Mouse (Mus musculus) stomach, postnatal 0 days (tissue): ENCODE measurements around the gene Twist2. TPM values are rescaled to one million over a fixed set of nuclear protein-coding genes. Genes with fewer than 3 reads are reported as not detected.

ENCODE experiments used
- ATAC-seq: fragments of 200-750 bp; cut with Nextera tagmentation; 2 replicates; pipeline ENCODE4 v1.8.0; 2017; ENCODE audit not compliant: low FRiP score, low TSS enrichment
- DNase-seq: peaks from one replicate; pipeline ENCODE4 v3.0.0-alpha.2; 2016; ENCODE audit warnings: low spot score
- H3K27ac ChIP-seq: fragments of 300-500 bp; sonication (generic); replicated peaks from 2 replicates; pipeline ENCODE4 v1.5.1; 2014; ENCODE audit warnings: mild to moderate bottlenecking, control low read depth
- H3K27me3 ChIP-seq: fragments of 300-500 bp; sonication (generic); 2 replicates; pipeline ENCODE4 v1.6.1; 2014; ENCODE audit warnings: low read length; ENCODE audit not compliant: control insufficient read depth, insufficient read depth
- H3K36me3 ChIP-seq: fragments of 300-500 bp; sonication (generic); 2 replicates; pipeline ENCODE4 v1.6.1; 2014; ENCODE audit warnings: low read length, mixed read lengths; ENCODE audit not compliant: control insufficient read depth, insufficient read depth
- H3K4me1 ChIP-seq: fragments of 300-500 bp; sonication (generic); replicated peaks from 2 replicates; pipeline ENCODE4 v1.6.1; 2014; ENCODE audit warnings: antibody characterized with exemption; ENCODE audit not compliant: control insufficient read depth, insufficient read depth
- H3K4me2 ChIP-seq: fragments of 300-500 bp; sonication (generic); replicated peaks from 2 replicates; pipeline ENCODE4 v1.6.1; 2014; ENCODE audit warnings: low read depth, mild to moderate bottlenecking, control low read depth, moderate library complexity
- H3K4me3 ChIP-seq: fragments of 300-500 bp; sonication (generic); 2 replicates; pipeline ENCODE4 v1.5.1; 2014; ENCODE audit warnings: low read depth, low read length, control low read depth
- H3K9ac ChIP-seq: fragments of 300-500 bp; sonication (generic); 2 replicates; pipeline ENCODE4 v1.6.1; 2014; ENCODE audit warnings: mild to moderate bottlenecking, low read length, control low read depth, mixed read lengths
- H3K9me3 ChIP-seq: fragments of 300-500 bp; sonication (generic); 2 replicates; pipeline ENCODE4 v1.6.1; 2016; ENCODE audit warnings: low read length; ENCODE audit not compliant: control insufficient read depth
- CTCF ChIP-seq: IDR thresholded peaks from 2 replicates; pipeline ENCODE4 v1.5.1; 2016; ENCODE audit warnings: antibody characterized with exemption, low read depth, mild to moderate bottlenecking, moderate library complexity
- EP300 ChIP-seq: optimal IDR thresholded peaks from 2 replicates; pipeline ENCODE3; 2016; ENCODE audit warnings: antibody characterized with exemption
- WGBS: fragments of 180-500 bp; shearing (Covaris S2); extraction: QIAGEN DNeasy Blood & Tissue Kit; methylation state at CpG from one replicate; pipeline ENCODE4 v1.1.7; 2014; 5-methylcytosine and 5-hydroxymethylcytosine counted together
- polyA plus RNA-seq: library from polyadenylated mRNA; unstranded; fragments of >200 nt; fragmentation: Nextera tagmentation; extraction: Ambion mirVana; gene quantifications from 2 replicates; pipeline ENCODE4 v1.2.1, GENCODE M21; 2015

Twist2 gene
- polyA plus RNA-seq, 1 experiment from 2014 or later, result 3.7 TPM

- H3K4me3 ChIP-seq, result no peak overlapping the region
- 56% methylated on average over 10 of the region's 10 CpGs for WGBS
- ATAC-seq, result no peak
Measured at GRCm38 (mm10) chr1:91820531-91820930, 19.3 kb downstream of the Twist2 start.

GRCm38 (mm10) chr1:91822316-91822824, 21.1 kb downstream of the Twist2 start:
- H3K9me3 ChIP-seq, result no peaks in the 10 kb centered on the region
- H3K27me3 ChIP-seq, result no peaks in the 10 kb centered on the region
- H3K27ac ChIP-seq, result no peak overlapping the region
- H3K9ac ChIP-seq, result no peak overlapping the region
- no peak overlapping the region for H3K4me2 ChIP-seq
- no peaks in the 10 kb centered on the region for H3K36me3 ChIP-seq
- peak; percentile 74 for ATAC-seq
- peak; percentile 50 for TF ChIP-seq CTCF
- TF ChIP-seq EP300, result no peak
- no peaks in the 10 kb centered on the region for H3K4me1 ChIP-seq
- no peak overlapping the region for H3K4me3 ChIP-seq
- DNase-seq, result no peak
- WGBS, result 83% methylated on average over 4 of the region's 4 CpGs

More at GRCm38 (mm10) chr1:91820531-91820930, 19.3 kb downstream of the Twist2 start:
- H3K36me3 ChIP-seq, result no peaks in the 10 kb centered on the region
- no peak overlapping the region for H3K9ac ChIP-seq
- no peak for TF ChIP-seq EP300
- no peak for TF ChIP-seq CTCF
- H3K4me1 ChIP-seq, result no peaks in the 10 kb centered on the region
- no peak for DNase-seq
- no peaks in the 10 kb centered on the region for H3K9me3 ChIP-seq
- no peaks in the 10 kb centered on the region for H3K27me3 ChIP-seq
- H3K27ac ChIP-seq, result no peak overlapping the region
- no peak overlapping the region for H3K4me2 ChIP-seq

- TF ChIP-seq EP300 (no peak), CTCF (no peak)
- ATAC-seq, result peak; percentile 72
- Histone ChIP-seq H3K4me3 (no peak overlapping the region), H3K4me2 (no peak overlapping the region), H3K4me1 (no peaks in the 10 kb centered on the region), H3K36me3 (no peaks in the 10 kb centered on the region), H3K9me3 (no peaks in the 10 kb centered on the region), H3K27ac (no peak overlapping the region), H3K27me3 (no peaks in the 10 kb centered on the region), H3K9ac (no peak overlapping the region)
- DNase-seq, result peak; percentile 22
- 25% methylated on average over 3 of the region's 3 CpGs for WGBS
Measured at GRCm38 (mm10) chr1:91823530-91823929, 22.3 kb downstream of the Twist2 start.

DNA sequence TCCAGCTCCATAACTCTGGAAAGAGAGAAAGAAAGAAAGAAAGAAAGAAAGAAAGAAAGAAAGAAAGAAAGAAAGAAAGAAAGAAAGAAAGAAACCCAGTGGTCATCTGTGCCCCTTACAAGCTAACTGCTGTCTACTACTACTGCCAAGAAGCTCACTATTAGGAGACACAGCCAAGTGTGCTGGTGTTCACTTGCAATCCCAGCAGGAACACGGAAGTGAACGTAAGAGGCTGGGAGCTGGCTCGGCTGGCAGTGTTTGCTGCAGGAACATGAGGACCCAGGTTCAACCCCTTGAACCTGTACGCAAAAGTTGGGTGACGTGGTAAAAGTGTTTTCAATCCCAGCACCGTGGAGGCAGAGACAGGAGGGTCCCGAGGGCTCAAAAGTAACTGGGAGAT, 22.7 kb downstream of the Twist2 start:
- Histone ChIP-seq H3K9me3 (no peaks in the 10 kb centered on the region), H3K9ac (no peak overlapping the region), H3K4me2 (no peak overlapping the region), H3K4me3 (no peak overlapping the region), H3K27me3 (no peaks in the 10 kb centered on the region), H3K36me3 (no peaks in the 10 kb centered on the region), H3K27ac (no peak overlapping the region), H3K4me1 (no peaks in the 10 kb centered on the region; the same call in 1 of the 2 replicates)
- TF ChIP-seq EP300 (no peak), CTCF (no peak)
- DNase-seq (no peak), ATAC-seq (no peak)
- WGBS, result 80% methylated on average over 7 of the region's 7 CpGs

- H3K4me2 ChIP-seq, result no peak overlapping the region
Measured at GRCm38 (mm10) chr1:91825261-91825660, 24.0 kb downstream of the Twist2 start.

DNA sequence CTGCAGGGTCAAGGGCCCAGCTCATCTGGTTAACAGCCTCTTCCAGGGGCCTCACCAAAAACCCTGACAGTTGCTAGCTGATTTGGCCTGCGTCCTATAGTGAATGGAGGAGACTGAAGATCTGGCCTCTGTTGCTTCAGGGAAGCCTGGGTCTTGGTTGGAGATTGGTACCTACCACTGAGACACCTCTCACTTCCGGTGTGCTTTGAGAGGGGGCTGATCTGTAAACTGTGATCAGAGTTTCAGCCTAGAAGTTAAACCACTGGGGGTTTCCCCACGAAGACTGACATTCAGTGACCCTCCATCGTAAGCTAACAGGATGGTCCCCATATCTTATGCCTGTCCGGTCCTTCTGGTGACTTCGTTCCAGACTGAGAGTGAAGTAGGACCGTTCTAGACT, 30.7 kb downstream of the Twist2 start:
- Histone ChIP-seq H3K27ac (no peak overlapping the region), H3K4me1 (no peaks in the 10 kb centered on the region; the same call in 1 of the 2 replicates), H3K4me2 (no peak overlapping the region), H3K9ac (no peak overlapping the region), H3K4me3 (no peak overlapping the region), H3K36me3 (no peaks in the 10 kb centered on the region), H3K27me3 (no peaks in the 10 kb centered on the region), H3K9me3 (no peaks in the 10 kb centered on the region)
- TF ChIP-seq CTCF (no peak), EP300 (no peak)
- WGBS, result 89% methylated on average over 7 of the region's 7 CpGs
- ATAC-seq, result no peak
- DNase-seq, result no peak

More at GRCm38 (mm10) chr1:91825261-91825660, 24.0 kb downstream of the Twist2 start:
- DNase-seq (no peak), ATAC-seq (no peak)
- Histone ChIP-seq H3K27me3 (no peaks in the 10 kb centered on the region), H3K9me3 (no peaks in the 10 kb centered on the region), H3K9ac (no peak overlapping the region), H3K4me1 (no peaks in the 10 kb centered on the region; the same call in 1 of the 2 replicates), H3K36me3 (no peaks in the 10 kb centered on the region), H3K4me3 (no peak overlapping the region), H3K27ac (no peak overlapping the region)
- TF ChIP-seq CTCF, result no peak
- no peak for TF ChIP-seq EP300
- 56% methylated on average over 3 of the region's 4 CpGs for WGBS
